Mouse (Mus musculus) kidney, postnatal 10 days (tissue): Measurements from ENCODE around the gene Irf2bp1.

Experiments
- DNase-seq: peaks from one replicate; pipeline ENCODE4 v3.0.0; 2021; ENCODE audit warnings: mixed read lengths

Irf2bp1 gene

GRCm38 (mm10) chr7:19003902-19004630, at the start of gene Irf2bp1:
TSS of gene Irf2bp1 (plus strand) at chr7:19004044.
- peak; percentile 96 for DNase-seq

DNA sequence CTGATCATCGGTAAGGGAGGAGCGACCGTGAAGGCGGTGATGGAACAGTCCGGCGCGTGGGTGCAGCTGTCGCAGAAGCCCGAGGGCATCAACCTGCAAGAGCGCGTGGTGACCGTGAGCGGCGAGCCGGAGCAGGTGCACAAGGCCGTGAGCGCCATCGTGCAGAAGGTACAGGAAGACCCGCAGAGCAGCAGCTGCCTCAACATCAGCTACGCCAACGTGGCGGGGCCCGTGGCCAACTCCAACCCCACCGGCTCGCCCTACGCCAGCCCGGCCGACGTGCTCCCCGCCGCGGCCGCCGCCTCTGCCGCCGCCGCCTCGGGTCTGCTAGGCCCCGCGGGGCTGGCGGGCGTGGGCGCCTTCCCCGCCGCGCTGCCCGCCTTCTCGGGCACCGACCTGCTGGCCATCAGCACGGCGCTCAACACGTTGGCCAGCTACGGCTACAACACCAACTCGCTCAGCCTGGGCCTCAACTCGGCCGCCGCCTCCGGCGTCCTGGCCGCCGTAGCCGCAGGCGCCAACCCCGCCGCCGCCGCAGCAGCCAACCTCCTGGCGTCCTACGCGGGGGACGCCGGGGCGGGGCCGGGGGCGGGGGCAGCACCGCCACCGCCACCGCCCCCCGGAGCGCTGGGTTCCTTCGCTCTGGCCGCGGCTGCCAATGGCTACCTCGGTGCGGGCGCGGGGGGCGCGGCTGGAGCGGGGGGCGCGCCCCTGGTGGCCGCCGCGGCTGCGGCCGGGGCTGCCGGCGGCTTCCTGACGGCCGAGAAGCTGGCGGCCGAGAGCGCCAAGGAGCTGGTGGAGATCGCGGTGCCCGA, 46.1 kb upstream of the Irf2bp1 start:
- DNase-seq = peak; percentile 79

- DNase-seq = no peak
Measured at GRCm38 (mm10) chr7:18958384-18958766, 45.5 kb upstream of the Irf2bp1 start.

DNA sequence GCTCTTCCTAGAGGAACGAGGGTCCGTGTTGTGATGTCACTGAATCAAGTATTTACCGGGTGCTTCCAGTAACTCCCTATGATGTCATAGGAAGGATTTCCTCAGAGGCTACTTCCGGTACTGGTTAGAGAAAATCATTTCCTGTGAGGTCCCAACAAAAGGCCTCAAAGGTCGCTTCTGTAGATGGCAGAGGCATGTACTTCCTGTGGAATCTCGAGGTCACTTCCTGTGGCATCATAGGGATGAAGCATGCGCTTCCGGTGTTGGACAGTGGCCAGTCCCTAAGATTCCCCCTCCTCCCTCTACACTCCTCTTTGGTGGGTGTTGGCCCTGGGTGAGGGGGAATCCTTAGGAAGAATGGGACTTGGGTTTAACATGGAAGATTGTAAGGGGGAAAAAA, 44.4 kb upstream of the Irf2bp1 start:
- peak; percentile 68 for DNase-seq

GRCm38 (mm10) chr7:18962171-18962792, 41.6 kb upstream of the Irf2bp1 start:
- DNase-seq = no peak

DNA sequence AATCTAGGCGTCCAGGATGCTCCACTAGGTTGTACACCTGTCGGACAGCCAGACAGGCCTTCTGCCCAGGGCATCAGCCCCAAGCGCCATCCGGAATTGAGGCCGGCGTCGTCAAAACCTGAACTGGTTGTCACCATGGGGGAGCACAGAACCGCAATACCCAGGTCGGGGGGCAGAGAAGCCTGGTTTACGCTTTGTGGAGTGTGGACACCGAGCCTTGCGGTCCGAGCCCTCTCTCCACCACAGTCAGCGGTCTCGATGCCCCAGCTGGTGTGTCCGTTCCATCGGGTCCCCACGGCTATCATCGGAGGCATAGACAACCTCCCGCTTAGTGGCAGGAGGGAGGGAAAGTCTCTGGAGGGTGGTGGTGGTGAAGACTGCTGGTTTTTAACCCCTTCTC, 41.0 kb upstream of the Irf2bp1 start:
- DNase-seq = no peak

GRCm38 (mm10) chr7:18963294-18963843, 40.5 kb upstream of the Irf2bp1 start:
- no peak for DNase-seq

DNA sequence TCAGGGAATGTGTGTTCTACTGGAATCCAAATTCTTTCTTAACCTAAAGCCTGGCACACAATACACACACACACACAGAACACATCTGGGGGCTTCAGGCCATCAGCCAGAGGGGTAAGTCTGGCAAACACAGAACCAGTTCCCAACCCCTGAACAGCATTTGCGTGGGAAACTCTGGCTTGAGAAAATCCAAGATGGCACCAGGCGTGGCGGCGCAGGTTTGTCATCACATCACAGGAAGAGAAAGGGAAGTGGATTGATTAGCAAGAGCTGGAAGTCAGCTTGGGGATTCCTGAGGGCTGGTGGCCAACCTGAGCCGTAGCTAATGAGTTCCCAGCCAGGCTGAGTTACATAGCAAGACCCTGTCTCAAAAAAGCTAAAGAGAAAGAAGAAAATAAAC, 38.5 kb upstream of the Irf2bp1 start:
- DNase-seq = no peak

DNA sequence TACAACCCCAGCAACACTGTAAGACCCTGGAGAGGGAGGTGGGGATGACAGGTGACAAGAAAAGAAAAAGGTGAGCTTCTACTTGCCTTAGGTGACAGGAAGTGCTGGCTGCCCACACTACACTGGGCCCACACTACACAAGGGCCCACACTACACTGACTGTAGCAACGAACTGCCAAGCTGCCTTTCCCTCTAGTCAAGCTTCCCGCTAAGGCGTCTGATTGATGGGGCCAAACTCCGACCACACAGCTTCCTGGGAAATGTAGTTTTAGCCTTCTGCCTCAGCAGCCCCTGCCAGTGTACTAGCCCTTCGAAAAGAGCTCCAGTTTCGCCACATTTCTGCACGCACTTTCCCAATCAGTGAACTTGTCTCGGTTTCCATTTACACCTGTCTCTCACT, 36.2 kb upstream of the Irf2bp1 start:
- DNase-seq = no peak

DNA sequence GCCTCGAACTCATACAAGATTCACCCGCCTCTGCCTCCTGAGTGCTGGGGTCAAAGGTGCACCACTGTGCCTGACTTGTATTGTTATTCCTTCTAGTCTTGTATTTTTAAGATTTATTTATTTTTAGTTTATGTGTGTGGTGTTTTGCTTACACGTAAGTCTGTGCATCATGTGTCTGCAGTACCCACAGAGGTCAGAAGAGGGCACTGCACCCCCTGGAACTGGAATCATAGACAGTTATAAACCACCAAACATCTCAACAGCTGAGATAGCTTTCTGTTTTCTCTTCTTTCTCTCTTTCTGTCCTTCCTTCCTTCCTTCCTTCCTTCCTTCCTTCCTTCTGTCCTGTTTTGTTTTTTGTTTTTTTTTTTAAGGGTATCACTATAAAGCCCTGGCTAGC, 32.9 kb upstream of the Irf2bp1 start:
- DNase-seq = no peak

DNA sequence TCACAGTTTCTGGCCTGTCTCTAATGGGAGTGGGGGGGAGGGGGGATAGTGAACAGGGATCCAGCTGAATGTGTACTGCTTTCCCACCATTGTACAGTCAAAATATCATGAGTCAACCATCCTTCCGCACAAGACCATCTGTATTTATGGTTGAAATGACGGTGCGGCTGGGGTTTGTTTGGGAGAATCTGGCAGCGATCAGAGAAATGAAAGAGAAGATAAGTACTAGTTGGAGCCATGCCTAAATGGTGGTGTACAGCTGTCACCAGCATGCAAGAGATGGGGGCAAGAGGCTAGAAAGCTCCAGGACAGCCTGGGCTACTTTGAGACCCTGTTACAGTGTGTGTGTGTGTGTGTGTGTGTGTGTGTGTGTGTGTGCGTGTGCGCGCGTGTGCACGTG, 25.5 kb upstream of the Irf2bp1 start:
- no peak for DNase-seq

GRCm38 (mm10) chr7:18986503-18986902, 17.3 kb upstream of the Irf2bp1 start:
- no peak for DNase-seq

- no peak for DNase-seq
Measured at GRCm38 (mm10) chr7:18987100-18987499, 16.7 kb upstream of the Irf2bp1 start, which contains the start of gene Nanos2. TSS of gene Nanos2 (plus strand) at chr7:18987400.

GRCm38 (mm10) chr7:18987747-18988146, 16.1 kb upstream of the Irf2bp1 start:
- no peak for DNase-seq

- no peak for DNase-seq
Measured at GRCm38 (mm10) chr7:18988780-18989179, 15.1 kb upstream of the Irf2bp1 start.

DNA sequence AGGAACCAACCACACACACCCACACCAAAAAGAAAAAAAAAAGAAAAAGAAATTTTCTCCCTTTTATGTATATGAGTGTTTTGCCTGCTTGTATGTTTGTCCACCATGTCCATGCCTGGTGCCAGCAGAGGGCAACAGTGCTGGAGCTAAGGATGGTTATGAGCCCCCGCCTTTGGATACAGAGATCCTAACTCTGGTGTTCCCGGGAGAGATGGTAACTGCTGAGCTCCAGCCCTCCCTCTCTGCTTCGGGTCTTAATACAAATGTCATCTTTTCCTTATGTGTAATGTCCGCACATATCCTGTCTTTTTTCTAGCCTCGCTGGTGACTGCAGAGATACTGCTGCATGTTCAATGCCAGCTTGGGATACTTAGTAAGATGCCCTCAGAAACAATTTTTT, 13.8 kb upstream of the Irf2bp1 start:
- DNase-seq = no peak

DNA sequence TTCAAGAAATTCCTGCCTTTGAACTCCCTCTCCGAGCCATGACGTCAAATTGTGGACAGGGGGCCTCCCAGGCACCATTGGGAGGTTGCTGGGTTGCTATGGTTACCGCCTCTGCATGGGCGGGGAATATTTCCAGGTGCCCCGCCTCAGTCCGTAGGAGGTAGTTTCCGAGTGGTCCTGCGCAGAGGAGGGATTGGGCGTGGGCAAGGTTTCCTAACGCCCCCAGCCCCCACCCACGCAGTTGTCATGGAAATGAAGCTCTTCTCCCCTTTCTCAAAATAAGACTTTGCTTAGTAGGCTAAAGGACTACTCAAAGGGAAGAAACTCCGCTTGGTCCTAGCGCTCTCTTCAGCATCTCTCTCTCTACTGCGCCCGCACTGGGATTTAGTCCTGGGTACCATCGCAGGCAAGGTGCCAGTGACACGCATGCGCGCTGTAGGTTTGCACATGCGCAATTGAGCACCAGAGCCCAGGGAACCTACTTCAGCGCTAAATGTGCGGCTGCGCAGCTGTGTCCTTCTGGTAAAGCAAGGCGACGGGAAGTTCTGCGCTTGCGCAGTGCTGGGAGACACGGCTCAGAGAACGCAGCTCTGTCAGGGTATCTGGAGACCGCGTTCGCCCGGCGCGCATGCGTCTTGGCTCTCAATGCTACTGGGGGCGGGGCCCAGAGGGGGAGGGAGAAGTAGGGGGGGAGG, 13.1 kb upstream of the Irf2bp1 start, which contains the start of gene Mypop:
Gene Mypop (plus strand): TSS at position 645 of the 695 bp plus-strand sequence.
- DNase-seq = peak; percentile 100

- DNase-seq = peak; percentile 41
Measured at GRCm38 (mm10) chr7:18991660-18992293, 12.1 kb upstream of the Irf2bp1 start.

DNA sequence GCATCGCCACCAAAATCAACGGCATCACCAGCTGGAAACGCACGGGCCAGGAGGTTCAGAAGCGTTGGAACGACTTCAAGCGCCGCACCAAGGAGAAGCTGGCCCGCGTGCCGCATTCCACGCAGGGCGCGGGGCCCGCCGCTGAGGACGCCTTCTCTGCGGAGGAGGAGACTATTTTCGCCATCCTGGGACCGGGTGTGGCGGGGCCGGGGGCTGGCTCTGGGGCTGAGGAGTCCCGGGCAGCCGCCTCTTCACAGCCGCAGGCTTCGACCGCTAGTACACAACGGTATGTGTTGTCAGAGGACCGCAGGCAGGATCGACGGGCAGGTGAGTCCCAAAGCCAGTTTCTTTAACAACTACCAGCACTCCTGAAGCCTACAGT, 11.6 kb upstream of the Irf2bp1 start:
- peak; percentile 63 for DNase-seq

GRCm38 (mm10) chr7:18993036-18993435, 10.8 kb upstream of the Irf2bp1 start:
- DNase-seq = no peak

DNA sequence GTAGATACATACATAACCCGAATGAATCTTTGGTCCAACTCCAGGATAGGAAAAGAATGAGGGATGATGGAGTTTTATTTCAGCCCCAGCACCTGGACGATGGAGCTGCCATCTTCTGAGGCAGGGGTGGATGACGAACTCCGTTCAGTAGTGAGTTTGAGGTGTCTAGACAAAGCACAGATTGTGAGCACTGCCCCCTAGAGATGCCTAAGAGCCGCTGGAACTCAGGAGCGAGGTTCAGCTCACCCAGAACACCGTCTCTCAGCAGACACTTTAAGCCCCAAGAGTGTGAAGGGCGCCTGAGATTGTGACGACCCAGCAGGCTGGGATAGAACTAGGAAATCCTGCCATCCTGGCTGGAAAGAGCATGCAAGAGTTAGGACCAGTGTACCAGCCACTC, 5.0 kb upstream of the Irf2bp1 start:
- DNase-seq = no peak

- DNase-seq = peak; percentile 41
Measured at GRCm38 (mm10) chr7:19000421-19000820, 3.4 kb upstream of the Irf2bp1 start.
